Mouse (Mus musculus): Measurements from ENCODE around the gene Eif3k. TPM values are rescaled to one million over a fixed set of nuclear protein-coding genes. Genes with fewer than 3 reads are reported as not detected.

Eif3k gene
- polyA plus RNA-seq, 1 experiment = 320 TPM

DNA sequence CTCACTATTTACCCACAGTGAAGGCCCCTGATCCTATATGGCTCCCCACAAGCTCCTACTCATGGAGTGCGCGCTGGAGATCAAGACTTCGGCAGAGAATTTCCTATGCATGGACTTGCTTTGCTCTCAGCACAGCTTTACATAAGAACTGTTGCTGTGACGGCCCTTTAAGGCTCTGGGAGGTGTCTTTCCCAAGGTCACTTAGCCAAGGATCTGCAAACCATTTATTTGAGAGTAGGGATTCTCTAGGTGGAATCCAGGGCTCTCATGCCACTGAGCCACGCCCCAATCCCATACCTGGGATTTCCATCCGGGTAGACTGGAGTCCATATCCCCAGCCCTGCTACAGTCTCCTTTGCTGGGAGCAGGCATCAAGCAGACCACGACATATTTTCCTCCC, 35.6 kb upstream of the Eif3k start:
- Histone ChIP-seq H3K27ac (ENCODE audit: insufficient read depth, low read length) (no peak overlapping the region), H3K4me3 (ENCODE audit: insufficient read depth, low read length) (no peak overlapping the region), H3K4me1 (ENCODE audit: control insufficient read depth, insufficient read depth, low read length) (no peaks in the 10 kb centered on the region)
- no peak for TF ChIP-seq CTCF (IDR thresholded peaks at IDR 0.05; ENCODE audit: extremely low read depth, insufficient read depth, low read length)
- no peak for TF ChIP-seq POLR2A (IDR thresholded peaks at IDR 0.05; ENCODE audit: extremely low read depth, insufficient read depth, low read length)

DNA sequence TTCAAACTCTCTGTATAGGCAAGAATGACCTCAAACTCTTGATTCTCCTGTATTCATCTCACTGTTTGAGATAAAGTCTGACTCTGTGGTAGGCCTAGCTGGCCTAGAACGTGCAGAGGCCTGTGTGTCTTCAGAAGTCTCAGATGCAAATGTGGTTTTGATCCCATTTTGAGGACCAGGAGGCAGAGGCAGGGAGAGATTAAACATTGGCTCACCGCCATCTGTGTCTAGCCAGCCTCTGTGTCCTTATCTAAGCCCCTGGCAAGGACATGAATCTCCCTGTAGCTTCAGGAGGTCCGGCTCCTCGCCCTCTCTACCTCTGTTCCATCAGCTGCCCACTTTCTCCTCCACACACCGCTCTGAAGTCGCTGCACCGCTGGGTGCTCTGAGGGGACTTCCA, 34.8 kb upstream of the Eif3k start:
- no peak overlapping the region for H3K27ac ChIP-seq (ENCODE audit: insufficient read depth, low read length)
- no peaks in the 10 kb centered on the region for H3K4me1 ChIP-seq (ENCODE audit: control insufficient read depth, insufficient read depth, low read length)
- TF ChIP-seq CTCF (IDR thresholded peaks at IDR 0.05; ENCODE audit: extremely low read depth, insufficient read depth, low read length) (no peak), POLR2A (IDR thresholded peaks at IDR 0.05; ENCODE audit: extremely low read depth, insufficient read depth, low read length) (no peak)
- H3K4me3 ChIP-seq (ENCODE audit: insufficient read depth, low read length) = no peak overlapping the region

DNA sequence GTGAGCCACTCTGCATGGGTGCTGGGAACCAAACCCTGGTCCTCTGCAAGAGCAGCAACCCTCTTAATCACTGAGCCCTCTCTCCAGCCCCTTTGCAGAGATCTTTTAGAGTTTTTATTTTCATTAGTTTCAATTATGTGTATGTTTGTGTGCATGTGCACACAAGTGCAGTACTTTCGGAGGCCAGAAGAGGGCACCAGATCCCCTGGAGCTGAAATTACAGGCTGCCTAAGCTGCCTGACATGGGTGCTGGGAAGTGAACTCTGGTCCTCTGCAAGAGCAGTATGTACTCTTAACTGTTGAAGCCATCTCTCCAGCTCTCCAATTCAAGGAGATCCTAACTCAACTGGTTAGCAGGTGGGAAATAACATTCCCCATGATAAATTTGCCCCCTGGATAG, 33.3 kb upstream of the Eif3k start:
- TF ChIP-seq CTCF (IDR thresholded peaks at IDR 0.05; ENCODE audit: extremely low read depth, insufficient read depth, low read length) = no peak
- no peak for TF ChIP-seq POLR2A (IDR thresholded peaks at IDR 0.05; ENCODE audit: extremely low read depth, insufficient read depth, low read length)
- Histone ChIP-seq H3K4me3 (ENCODE audit: insufficient read depth, low read length) (no peak overlapping the region), H3K4me1 (ENCODE audit: control insufficient read depth, insufficient read depth, low read length) (no peaks in the 10 kb centered on the region), H3K27ac (ENCODE audit: insufficient read depth, low read length) (no peak overlapping the region)

DNA sequence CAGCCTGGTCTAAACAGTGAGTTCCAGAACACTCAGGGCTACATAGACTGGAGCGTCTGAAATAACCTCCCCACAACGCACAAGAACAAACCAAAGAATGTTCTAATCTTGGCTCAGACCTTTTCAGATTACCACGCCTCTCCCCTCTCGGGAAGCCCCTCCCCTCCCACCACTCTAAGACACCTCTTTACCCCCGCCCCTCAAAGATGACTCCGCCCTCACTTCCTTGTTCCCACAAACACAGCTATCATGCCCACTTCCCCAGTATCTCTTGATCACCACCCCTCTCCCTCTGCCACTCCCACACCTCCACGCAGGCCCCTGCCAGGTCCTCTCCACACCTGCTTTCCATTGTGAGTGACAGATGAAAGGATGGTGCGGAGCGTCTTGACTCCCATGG, 27.1 kb upstream of the Eif3k start:
- Histone ChIP-seq H3K4me3 (ENCODE audit: insufficient read depth, low read length) (no peak overlapping the region), H3K27ac (ENCODE audit: insufficient read depth, low read length) (no peak overlapping the region), H3K4me1 (ENCODE audit: control insufficient read depth, insufficient read depth, low read length) (no peaks in the 10 kb centered on the region)
- TF ChIP-seq POLR2A (IDR thresholded peaks at IDR 0.05; ENCODE audit: extremely low read depth, insufficient read depth, low read length) = no peak
- TF ChIP-seq CTCF (IDR thresholded peaks at IDR 0.05; ENCODE audit: extremely low read depth, insufficient read depth, low read length) = no peak

DNA sequence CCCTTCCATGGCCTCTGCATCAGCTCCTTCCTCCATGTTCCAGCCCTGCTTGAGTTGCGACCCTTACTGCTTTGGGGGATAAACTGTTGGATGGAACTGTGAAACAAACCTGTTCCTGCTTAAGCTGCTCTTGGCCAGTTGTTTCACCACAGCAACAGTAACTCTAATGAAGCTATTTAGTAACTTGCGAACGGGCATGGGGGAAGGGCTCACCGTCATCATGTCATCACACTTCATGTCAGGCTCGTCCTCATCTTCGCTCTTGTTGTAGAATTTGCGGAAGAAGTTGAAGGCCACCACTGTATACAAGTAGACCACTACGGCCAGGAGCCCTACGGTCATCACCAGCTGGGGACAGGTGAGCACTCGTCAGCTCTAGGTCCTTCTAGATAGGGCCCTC, 26.5 kb upstream of the Eif3k start:
- TF ChIP-seq CTCF (IDR thresholded peaks at IDR 0.05; ENCODE audit: extremely low read depth, insufficient read depth, low read length) = no peak
- no peak for TF ChIP-seq POLR2A (IDR thresholded peaks at IDR 0.05; ENCODE audit: extremely low read depth, insufficient read depth, low read length)
- Histone ChIP-seq H3K4me3 (ENCODE audit: insufficient read depth, low read length) (no peak overlapping the region), H3K4me1 (ENCODE audit: control insufficient read depth, insufficient read depth, low read length) (no peaks in the 10 kb centered on the region), H3K27ac (ENCODE audit: insufficient read depth, low read length) (no peak overlapping the region)

DNA sequence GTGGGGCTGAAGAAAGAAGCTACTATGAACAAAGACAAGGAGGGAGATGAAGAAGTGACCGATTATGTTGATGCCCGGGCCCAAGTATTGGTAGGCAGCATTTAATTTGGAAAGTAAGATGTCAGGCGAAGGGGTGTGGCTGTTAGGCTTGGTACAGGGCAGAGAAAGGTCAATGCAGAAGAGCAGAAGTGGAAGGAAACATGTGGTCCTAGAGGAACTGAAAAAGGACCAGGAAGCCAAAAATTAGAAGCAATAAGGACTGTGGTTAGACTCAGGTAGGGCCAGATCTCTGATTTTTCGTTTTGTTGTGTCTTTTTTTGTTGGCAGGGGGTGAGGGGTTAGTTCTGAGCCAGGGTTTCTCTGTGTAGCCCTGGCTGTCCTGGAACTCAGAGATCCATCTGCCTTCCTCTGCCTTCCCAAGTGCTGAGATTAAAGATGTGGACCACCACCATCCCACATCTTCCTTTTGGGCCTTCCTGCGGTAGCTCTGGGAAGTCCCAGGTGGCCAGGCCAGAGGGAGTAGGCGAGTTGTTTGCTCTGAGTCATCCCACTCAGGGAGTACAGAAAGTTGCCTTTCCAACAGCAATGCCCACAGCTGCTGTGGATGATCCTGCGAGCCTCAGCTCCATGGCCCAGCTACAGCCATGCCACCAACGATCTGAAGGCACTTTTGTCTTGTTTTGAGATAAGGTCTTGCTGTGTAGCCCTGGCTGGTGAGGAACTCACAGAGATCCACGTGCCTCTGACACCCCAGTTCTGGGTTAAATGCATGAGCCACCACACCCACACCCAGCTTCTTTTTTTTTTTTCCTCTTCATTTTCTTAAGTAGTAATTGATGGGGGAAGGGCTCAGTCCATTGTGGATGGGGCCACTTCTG, 25.8 kb upstream of the Eif3k start:
- no peak for TF ChIP-seq CTCF (IDR thresholded peaks at IDR 0.05; ENCODE audit: extremely low read depth, insufficient read depth, low read length)
- TF ChIP-seq POLR2A (IDR thresholded peaks at IDR 0.05; ENCODE audit: extremely low read depth, insufficient read depth, low read length) = no peak
- Histone ChIP-seq H3K4me3 (ENCODE audit: insufficient read depth, low read length) (no peak overlapping the region), H3K4me1 (ENCODE audit: control insufficient read depth, insufficient read depth, low read length) (no peaks in the 10 kb centered on the region), H3K27ac (ENCODE audit: insufficient read depth, low read length) (no peak overlapping the region)

DNA sequence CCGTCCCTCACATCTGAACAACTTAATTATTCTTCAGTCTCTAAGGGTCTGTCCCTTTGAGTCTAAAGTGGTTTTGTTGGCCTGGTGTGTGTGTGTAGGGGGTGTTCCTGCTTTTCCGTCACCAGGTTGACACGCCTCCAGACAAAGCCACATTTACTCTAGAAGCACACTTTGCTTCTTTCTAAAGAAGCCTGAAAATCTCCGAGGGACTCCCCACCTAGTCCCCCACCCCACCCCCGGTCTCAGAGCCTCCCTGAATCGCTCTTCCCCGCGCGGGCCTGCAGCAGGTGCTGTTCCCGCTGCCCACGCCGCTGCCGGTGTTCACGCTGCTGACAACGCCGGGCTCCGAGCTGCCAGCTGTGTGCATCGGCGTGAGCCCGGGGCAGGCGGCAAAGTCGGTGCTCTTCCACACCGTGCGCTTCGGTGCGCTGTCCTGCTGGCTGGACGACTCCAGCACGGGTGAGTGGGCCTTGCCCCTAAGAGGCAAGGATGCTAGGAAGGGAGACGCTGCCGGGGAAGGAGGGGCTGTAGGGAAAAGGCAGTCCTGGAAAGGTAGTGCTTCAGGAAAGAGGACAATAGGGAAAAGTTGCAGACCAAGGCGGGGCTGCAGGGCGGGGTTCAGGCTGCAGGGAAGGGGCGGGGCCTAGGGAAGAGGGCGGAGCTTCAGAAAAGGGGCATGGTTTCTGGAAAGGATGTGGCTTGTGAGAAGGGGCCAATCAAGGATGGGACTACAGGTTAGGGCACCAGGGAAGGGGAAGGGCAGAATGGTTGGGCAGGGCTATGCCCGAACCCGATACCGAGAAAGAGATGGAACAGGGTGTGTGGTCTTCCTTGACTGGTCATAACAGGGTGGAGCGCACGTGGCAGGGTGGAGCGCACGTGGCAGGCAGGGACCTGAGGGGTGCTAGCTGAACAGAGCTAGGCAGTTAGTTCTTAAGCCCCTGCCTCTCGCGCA, 19.3 kb upstream of the Eif3k start:
- Histone ChIP-seq H3K4me1 (ENCODE audit: control insufficient read depth, insufficient read depth, low read length) (no peaks in the 10 kb centered on the region), H3K4me3 (ENCODE audit: insufficient read depth, low read length) (peak overlapping the region; percentile 17), H3K27ac (ENCODE audit: insufficient read depth, low read length) (no peak overlapping the region)
- TF ChIP-seq CTCF (IDR thresholded peaks at IDR 0.05; ENCODE audit: extremely low read depth, insufficient read depth, low read length) (no peak), POLR2A (IDR thresholded peaks at IDR 0.05; ENCODE audit: extremely low read depth, insufficient read depth, low read length) (no peak)

DNA sequence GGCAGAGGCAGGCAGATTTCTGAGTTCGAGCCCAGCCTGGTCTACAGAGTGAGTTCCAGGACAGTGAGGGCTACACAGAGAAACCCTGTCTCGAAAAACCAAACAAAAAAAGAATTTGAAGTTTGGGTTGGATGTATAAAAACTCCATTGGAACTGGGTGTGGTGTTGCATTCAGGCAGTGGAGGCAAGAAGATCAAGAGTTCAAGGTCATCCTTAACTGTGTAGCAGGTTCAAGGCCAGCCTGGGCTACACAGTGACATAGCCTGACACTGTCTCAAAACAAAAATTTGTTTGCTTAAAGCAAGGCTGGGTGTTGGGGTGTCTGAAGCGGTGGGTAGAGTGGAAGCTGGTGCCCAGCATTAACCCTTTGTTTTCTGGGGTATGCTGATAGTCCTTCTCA, 11.7 kb upstream of the Eif3k start:
- Histone ChIP-seq H3K27ac (ENCODE audit: insufficient read depth, low read length) (no peak overlapping the region), H3K4me3 (ENCODE audit: insufficient read depth, low read length) (no peak overlapping the region), H3K4me1 (ENCODE audit: control insufficient read depth, insufficient read depth, low read length) (no peaks in the 10 kb centered on the region)
- TF ChIP-seq CTCF (IDR thresholded peaks at IDR 0.05; ENCODE audit: extremely low read depth, insufficient read depth, low read length) (no peak), POLR2A (IDR thresholded peaks at IDR 0.05; ENCODE audit: extremely low read depth, insufficient read depth, low read length) (no peak)

DNA sequence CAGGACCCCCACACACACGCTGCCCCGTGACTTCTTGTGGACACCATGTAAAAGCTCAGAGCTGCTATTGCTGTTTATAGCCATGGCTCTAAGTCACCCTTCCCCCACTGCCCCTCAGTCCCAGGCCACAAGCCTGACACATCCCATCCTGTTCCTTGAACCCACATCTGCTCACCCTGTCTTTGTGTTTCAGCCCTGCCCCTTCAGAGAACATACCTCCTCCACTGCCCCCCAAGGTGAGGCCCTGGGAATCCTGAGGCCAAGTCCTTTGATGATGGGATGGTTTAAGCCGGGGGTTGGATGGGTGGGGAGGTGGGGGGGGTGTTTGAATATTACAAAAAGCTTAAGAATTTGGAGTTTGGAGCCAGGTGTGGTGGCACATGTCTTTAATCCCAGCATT, 11.3 kb upstream of the Eif3k start:
- H3K4me1 ChIP-seq (ENCODE audit: control insufficient read depth, insufficient read depth, low read length) = no peaks in the 10 kb centered on the region
- no peak overlapping the region for H3K27ac ChIP-seq (ENCODE audit: insufficient read depth, low read length)
- TF ChIP-seq POLR2A (IDR thresholded peaks at IDR 0.05; ENCODE audit: extremely low read depth, insufficient read depth, low read length) = no peak
- no peak for TF ChIP-seq CTCF (IDR thresholded peaks at IDR 0.05; ENCODE audit: extremely low read depth, insufficient read depth, low read length)
- H3K4me3 ChIP-seq (ENCODE audit: insufficient read depth, low read length) = no peak overlapping the region

All from cortical plate, adult 2 months (tissue).